Mouse (Mus musculus): Measurements from ENCODE around the gene Synj2.

DNA sequence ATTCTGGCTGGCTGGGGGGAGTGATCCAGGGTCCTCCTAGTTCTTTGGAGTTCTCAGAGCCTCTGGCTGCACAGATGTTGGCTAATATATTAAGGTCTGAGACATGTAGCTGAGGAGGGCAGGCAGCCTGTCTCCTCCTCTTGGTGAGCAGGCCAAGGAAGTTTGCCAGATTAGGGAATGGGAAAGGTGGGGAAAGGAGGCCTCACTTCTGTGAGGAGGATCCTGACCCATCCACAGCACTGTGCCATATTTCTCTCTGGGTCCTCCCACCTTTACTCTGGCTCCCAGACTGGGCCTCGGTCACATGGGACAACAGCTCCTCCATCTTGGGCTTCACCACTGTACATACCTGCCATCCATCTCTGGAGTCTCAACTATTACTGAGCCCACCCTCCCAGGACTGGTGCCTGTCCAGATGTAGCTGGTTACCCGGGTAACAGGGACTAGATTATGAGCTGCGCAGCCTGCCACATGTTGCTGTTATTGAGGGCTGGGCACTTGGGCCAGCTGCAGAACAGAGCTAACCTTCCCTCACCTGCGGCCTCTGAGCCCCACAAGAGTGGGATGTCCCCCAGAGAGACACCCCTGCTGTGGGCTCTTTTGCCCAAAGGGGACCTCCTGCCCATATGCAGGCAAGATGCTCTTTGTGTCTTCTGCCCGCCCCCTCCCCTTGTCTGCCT is 66.2 kb downstream of the Synj2 start:
- TF ChIP-seq POLR2A (IDR thresholded peaks at IDR 0.05; ENCODE audit: borderline replicate concordance, low read depth, low read length) (no peak), CTCF (IDR thresholded peaks at IDR 0.05; ENCODE audit: low read depth, low read length) (no peak)
